In the genomic region with DNA sequence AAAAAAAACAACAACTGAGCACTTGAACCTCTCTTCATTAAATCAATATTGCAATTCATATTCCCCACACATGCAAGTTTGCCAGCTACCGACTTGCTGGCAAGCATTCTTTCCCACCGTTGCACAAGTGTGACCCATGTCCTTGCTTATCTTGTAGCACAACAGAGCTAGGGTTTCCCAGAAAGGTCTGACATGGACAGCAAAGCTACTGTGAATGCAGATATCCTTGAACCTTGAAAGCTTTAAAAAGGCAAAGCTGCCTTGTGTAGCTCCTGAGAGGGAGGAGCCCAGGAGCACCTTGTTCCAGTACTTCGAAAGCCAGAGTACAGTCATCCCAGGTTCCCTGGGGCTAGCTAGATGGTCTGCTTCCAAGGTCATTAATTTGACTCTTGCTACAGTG, we compare ENCODE assay signal across 8 mouse cellular contexts.
"Had no signal": no experiment of that assay in that cellular context is flagged by ENCODE, and none has a peak within 500 bp of the region (broad histone marks: within the 10 kb centered on the region; RNA-seq: fewer than 3 reads in every experiment).

No protein-coding gene starts in this region.

- DNase-seq: kidney, adult 8-10 months; kidney, postnatal 10 days; kidney, postnatal 4 days; liver, postnatal 0 days; lung, embryonic 14.5 days; lung, postnatal 36 days; thymus, adult 18-20 months; thymus, postnatal 4 days had no signal
